Mouse (Mus musculus) urinary bladder, adult 18-20 months (tissue): ENCODE data around the gene Slc25a41.

Source experiments
- DNase-seq, 2 experiments: peaks; one replicate each; pipeline ENCODE4 v3.0.0; 2022; ENCODE audit warnings: low spot score in 2 of 2, mixed read lengths in 2 of 2

Gene Slc25a41

GRCm38 (mm10) chr17:56990966-56991365, 50.5 kb downstream of the Slc25a41 start:
- DNase-seq, result no peak

GRCm38 (mm10) chr17:56990115-56990746, 51.2 kb downstream of the Slc25a41 start, which contains the start of gene Clpp:
TSS of gene Clpp (plus strand) at chr17:56990305.
- DNase-seq, result peak; percentile 91 to 94

- DNase-seq, result peak in 1 of 2 experiments; percentile 61
These were observed 51.9 kb downstream of the Slc25a41 start for GRCm38 (mm10) chr17:56989467-56990114.

GRCm38 (mm10) chr17:56988921-56989430, 52.5 kb downstream of the Slc25a41 start:
- DNase-seq, result no peak

- no peak for DNase-seq
These were observed 53.0 kb downstream of the Slc25a41 start for GRCm38 (mm10) chr17:56988441-56988840.

- no peak for DNase-seq
These were observed 55.2 kb downstream of the Slc25a41 start for GRCm38 (mm10) chr17:56986105-56986805.

- no peak for DNase-seq
These were observed 55.8 kb downstream of the Slc25a41 start for GRCm38 (mm10) chr17:56985656-56986055.

- DNase-seq, result no peak
These were observed 56.6 kb downstream of the Slc25a41 start for GRCm38 (mm10) chr17:56984886-56985285.
